Mouse (Mus musculus): ENCODE measurements around the gene Prss34. TPM values are rescaled to one million over a fixed set of nuclear protein-coding genes. Genes with fewer than 3 reads are reported as not detected.

The Prss34 gene
- polyA plus RNA-seq, 1 experiment: not detected

Other genes with a start within 250 kb of the Prss34 start
- gene Tmem204, start 214.8 kb upstream of the Prss34 start, polyA plus RNA-seq (2012; ENCODE audit: insufficient read depth, insufficient read length, missing spikeins): 13.1 and 22.6 TPM in 2 replicates
- gene Telo2, start 182.4 kb upstream of the Prss34 start, polyA plus RNA-seq (2012; ENCODE audit: insufficient read depth, insufficient read length, missing spikeins): 10.1 and 12.9 TPM in 2 replicates
- not detected in 2 replicates for gene Ptx4, start 177.6 kb upstream of the Prss34 start, polyA plus RNA-seq (2012; ENCODE audit: insufficient read depth, insufficient read length, missing spikeins)
- 9.6 and 11.5 TPM in 2 replicates for gene Clcn7, start 165.0 kb upstream of the Prss34 start, polyA plus RNA-seq (2012; ENCODE audit: insufficient read depth, insufficient read length, missing spikeins)
- gene Ccdc154, start 135.9 kb upstream of the Prss34 start, polyA plus RNA-seq (2012; ENCODE audit: insufficient read depth, insufficient read length, missing spikeins): not detected in 2 replicates
- gene Gm38655, start 122.9 kb upstream of the Prss34 start, polyA plus RNA-seq (2012; ENCODE audit: insufficient read depth, insufficient read length, missing spikeins): not detected in 2 replicates
- 27.3 and 36.9 TPM in 2 replicates for gene BC003965, start 113.8 kb upstream of the Prss34 start, polyA plus RNA-seq (2012; ENCODE audit: insufficient read depth, insufficient read length, missing spikeins)
- 2.5 and 4.3 TPM in 2 replicates for gene Unkl, start 110.0 kb upstream of the Prss34 start, polyA plus RNA-seq (2012; ENCODE audit: insufficient read depth, insufficient read length, missing spikeins)
- 27.6 and 32.7 TPM in 2 replicates for gene Gnptg, start 58.3 kb upstream of the Prss34 start, polyA plus RNA-seq (2012; ENCODE audit: insufficient read depth, insufficient read length, missing spikeins)
- 9.9 and 13.1 TPM in 2 replicates for gene Tsr3, start 58.2 kb upstream of the Prss34 start, polyA plus RNA-seq (2012; ENCODE audit: insufficient read depth, insufficient read length, missing spikeins)
- gene Baiap3, start 42.0 kb upstream of the Prss34 start, polyA plus RNA-seq (2012; ENCODE audit: insufficient read depth, insufficient read length, missing spikeins): 1.1 and 2.9 TPM in 2 replicates
- 56.0 and 66.5 TPM in 2 replicates for gene Ube2i, start 23.8 kb upstream of the Prss34 start, polyA plus RNA-seq (2012; ENCODE audit: insufficient read depth, insufficient read length, missing spikeins)
- not detected in 2 replicates for gene Prss28, start 10.3 kb downstream of the Prss34 start, polyA plus RNA-seq (2012; ENCODE audit: insufficient read depth, insufficient read length, missing spikeins)
- not detected in 2 replicates for gene Prss29, start 20.3 kb downstream of the Prss34 start, polyA plus RNA-seq (2012; ENCODE audit: insufficient read depth, insufficient read length, missing spikeins)
- gene Tpsab1, start 47.2 kb downstream of the Prss34 start, polyA plus RNA-seq (2012; ENCODE audit: insufficient read depth, insufficient read length, missing spikeins): 0.63 TPM in 1 of 2 replicates, not detected in the other
- 6.1 and 8.8 TPM in 2 replicates for gene Tpsb2, start 67.9 kb downstream of the Prss34 start, polyA plus RNA-seq (2012; ENCODE audit: insufficient read depth, insufficient read length, missing spikeins)
- 0.99 TPM in 1 of 2 replicates, not detected in the other for gene Tpsg1, start 70.9 kb downstream of the Prss34 start, polyA plus RNA-seq (2012; ENCODE audit: insufficient read depth, insufficient read length, missing spikeins)
- 1.3 TPM in 1 of 2 replicates, not detected in the other for gene Cacna1h, start 135.4 kb downstream of the Prss34 start, polyA plus RNA-seq (2012; ENCODE audit: insufficient read depth, insufficient read length, missing spikeins)
- gene Tekt4, start 156.2 kb downstream of the Prss34 start, polyA plus RNA-seq (2012; ENCODE audit: insufficient read depth, insufficient read length, missing spikeins): not detected in 2 replicates
- gene Sstr5, start 198.9 kb downstream of the Prss34 start, polyA plus RNA-seq (2012; ENCODE audit: insufficient read depth, insufficient read length, missing spikeins): not detected in 2 replicates

Measured in brown adipose tissue, adult 24 weeks (tissue).